Mouse (Mus musculus): ENCODE data around the gene Vcp.
"Not testable (repeated sequence)": the region's sequence is repeated elsewhere in the genome, so short reads cannot be mapped to it uniquely, and the experiment has no call there.

The Vcp gene

GRCm38 (mm10) chr4:43029121-43029520, 28.8 kb upstream of the Vcp start:
- DNase-seq (ENCODE audit: low spot score), result no peak

- peak; percentile 95 for DNase-seq (ENCODE audit: low spot score)
Measured at GRCm38 (mm10) chr4:43025084-43025960, 25.0 kb upstream of the Vcp start, which contains the start of gene Pigo. Gene Pigo (minus strand): TSS chr4:43025819.

- DNase-seq (ENCODE audit: low spot score), result no peak
Measured at GRCm38 (mm10) chr4:43024673-43025072, 24.4 kb upstream of the Vcp start.

GRCm38 (mm10) chr4:43021341-43021740, 21.0 kb upstream of the Vcp start:
- DNase-seq (ENCODE audit: low spot score), result no peak

- no peak for DNase-seq (ENCODE audit: low spot score)
Measured at GRCm38 (mm10) chr4:43020876-43021275, 20.6 kb upstream of the Vcp start.

- no peak for DNase-seq (ENCODE audit: low spot score)
Measured at GRCm38 (mm10) chr4:43019641-43020465, 19.5 kb upstream of the Vcp start.

GRCm38 (mm10) chr4:43019176-43019575, 18.9 kb upstream of the Vcp start:
- DNase-seq (ENCODE audit: low spot score), result no peak

- no peak for DNase-seq (ENCODE audit: low spot score)
Measured at GRCm38 (mm10) chr4:43018156-43018555, 17.8 kb upstream of the Vcp start.

- no peak for DNase-seq (ENCODE audit: low spot score)
Measured at GRCm38 (mm10) chr4:43012091-43012490, 11.8 kb upstream of the Vcp start.

- peak; percentile 94 for DNase-seq (ENCODE audit: low spot score)
Measured at GRCm38 (mm10) chr4:43010161-43011038, 10.1 kb upstream of the Vcp start, which contains the start of gene Fancg. Gene Fancg (minus strand): TSS chr4:43010506.

- peak; percentile 63 for DNase-seq (ENCODE audit: low spot score)
Measured at GRCm38 (mm10) chr4:43005765-43006164, 5.5 kb upstream of the Vcp start.

- DNase-seq (ENCODE audit: low spot score), result no peak
Measured at GRCm38 (mm10) chr4:43004951-43005350, 4.6 kb upstream of the Vcp start.

GRCm38 (mm10) chr4:43002756-43003439, 2.6 kb upstream of the Vcp start:
- no peak for DNase-seq (ENCODE audit: low spot score)

- no peak for DNase-seq (ENCODE audit: low spot score)
Measured at GRCm38 (mm10) chr4:43001272-43001671, 965 bp upstream of the Vcp start.

GRCm38 (mm10) chr4:42999451-43000140, 711 bp downstream of the Vcp start:
- peak; percentile 79 for DNase-seq (ENCODE audit: low spot score)

GRCm38 (mm10) chr4:42998022-42998421, 2.3 kb downstream of the Vcp start:
- DNase-seq (ENCODE audit: low spot score), result no peak

GRCm38 (mm10) chr4:42988296-42988695, 12.0 kb downstream of the Vcp start:
- no peak for DNase-seq (ENCODE audit: low spot score)

- not testable (repeated sequence) for DNase-seq (ENCODE audit: low spot score)
Measured at GRCm38 (mm10) chr4:42980467-42980866, 19.8 kb downstream of the Vcp start.

GRCm38 (mm10) chr4:42978062-42978461, 22.2 kb downstream of the Vcp start:
- no peak for DNase-seq (ENCODE audit: low spot score)

GRCm38 (mm10) chr4:42973868-42974267, 26.4 kb downstream of the Vcp start:
- DNase-seq (ENCODE audit: low spot score), result no peak

- DNase-seq (ENCODE audit: low spot score), result no peak
Measured at GRCm38 (mm10) chr4:42972952-42973351, 27.4 kb downstream of the Vcp start.

All from embryo, embryonic 10.5 days (tissue).